Mouse (Mus musculus) heart, adult 2 months (tissue): ENCODE measurements around the gene Btbd9.

Source experiments
- CTCF ChIP-seq: fragments of 200-600 bp; IDR thresholded peaks from 2 replicates; pipeline ENCODE4 v1.8.1; 2022; ENCODE audit warnings: antibody characterized with exemption, mild to moderate bottlenecking, moderate library complexity
- EP300 ChIP-seq: fragments of 200-500 bp; IDR thresholded peaks from 2 replicates; pipeline ENCODE4 v1.6.1; 2011; ENCODE audit warnings: low read depth, low read length, control low read depth; ENCODE audit not compliant: insufficient read depth
- POLR2A ChIP-seq: fragments of 200-500 bp; IDR thresholded peaks from 2 replicates; pipeline ENCODE4 v1.6.1; 2011; ENCODE audit warnings: mild to moderate bottlenecking, low read depth, low read length, control low read depth; ENCODE audit not compliant: insufficient read depth

- TF ChIP-seq POLR2A (no peak), EP300 (no peak), CTCF (no peak)
Observed at GRCm38 (mm10) chr17:30468368-30468767, 107.9 kb downstream of the Btbd9 start.
